Mouse (Mus musculus) cerebellum, adult 2 months (tissue): ENCODE measurements at regions not wholly inside any gene's neighbourhood (a gene's known extent, or its start where the extent isn't known, plus 50 kb on each side); places are given as distances from the start of the nearest gene placed in this dataset.

Experiments used
- DNase-seq, 2 experiments: peaks; one replicate each; pipeline ENCODE4 v3.0.0; 2021
- H3K27ac ChIP-seq: fragments of 200-500 bp; 2 replicates; pipeline ENCODE4 v1.5.1; 2012; ENCODE audit warnings: low read length, control low read depth, inconsistent platforms; ENCODE audit not compliant: insufficient read depth
- H3K27me3 ChIP-seq: fragments of 200-500 bp; 2 replicates; pipeline ENCODE4 v1.6.1; 2012; ENCODE audit warnings: inconsistent platforms, mild to moderate bottlenecking, low read length, moderate library complexity; ENCODE audit not compliant: control insufficient read depth, insufficient read depth
- H3K4me1 ChIP-seq: fragments of 200-500 bp; 2 replicates; pipeline ENCODE4 v1.6.1; 2011; ENCODE audit warnings: low read length; ENCODE audit not compliant: control insufficient read depth, insufficient read depth
- H3K4me3 ChIP-seq: fragments of 200-500 bp; replicated peaks from 2 replicates; pipeline ENCODE3; 2011; ENCODE audit warnings: mild to moderate bottlenecking, low read depth, low read length, control low read depth; ENCODE audit not compliant: insufficient read depth
- CTCF ChIP-seq: fragments of 200-500 bp; IDR thresholded peaks from 2 replicates; pipeline ENCODE4 v1.5.1; 2011; ENCODE audit warnings: low read depth, mild to moderate bottlenecking, control low read depth, low read length, moderate library complexity, borderline replicate concordance; ENCODE audit not compliant: insufficient read depth
- POLR2A ChIP-seq: fragments of 200-500 bp; IDR thresholded peaks from 2 replicates; pipeline ENCODE4 v1.6.1; 2011; ENCODE audit warnings: low read length, control low read depth, borderline replicate concordance; ENCODE audit not compliant: insufficient read depth
- WGBS: fragments of 180-500 bp; shearing (Covaris S2); methylation state at CpG from one replicate; pipeline ENCODE4 v1.1.7; 2018; 5-methylcytosine and 5-hydroxymethylcytosine counted together

DNA sequence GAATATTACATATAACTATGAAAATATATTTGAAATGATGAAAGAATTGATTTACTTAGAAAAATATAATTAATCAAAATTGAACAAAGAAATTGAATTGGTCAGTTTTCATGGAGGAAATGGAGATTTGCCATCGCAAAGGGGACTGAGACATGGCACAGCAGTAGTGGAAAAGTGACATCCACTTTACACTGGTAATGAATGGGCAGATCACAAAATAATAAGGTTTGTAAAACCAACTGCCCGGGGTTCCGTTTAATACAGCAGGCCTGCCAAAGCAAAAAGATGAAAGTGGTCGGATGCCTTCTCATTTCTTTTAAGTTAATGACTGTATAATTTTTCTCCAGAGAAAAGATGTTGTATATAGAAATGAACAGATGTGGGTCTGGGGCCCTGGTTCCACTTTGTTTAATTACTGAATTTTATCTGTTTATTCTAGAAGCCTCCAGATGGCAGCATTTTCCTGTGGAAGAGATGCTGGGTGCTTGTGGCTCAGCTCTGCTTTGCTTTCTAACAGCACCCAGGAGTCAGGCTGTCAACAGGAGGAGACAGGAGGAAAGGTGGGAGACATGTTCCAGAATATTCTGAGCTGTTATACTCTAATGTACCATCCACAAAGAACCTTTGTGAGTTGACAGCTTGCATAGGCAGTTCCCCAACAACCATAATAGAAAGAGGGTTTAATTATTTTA is 75.6 kb upstream of the Fbxl17 start:
- peak; percentile 51 to 71 for DNase-seq
- WGBS = 52% methylated on average over 4 of the region's 4 CpGs
- no peak overlapping the region for H3K4me3 ChIP-seq
- no peaks in the 10 kb centered on the region for H3K27me3 ChIP-seq
- TF ChIP-seq POLR2A = no peak
- peak; percentile 69; the same call in 1 of the 2 replicates for TF ChIP-seq CTCF
- H3K27ac ChIP-seq = no peak overlapping the region
- H3K4me1 ChIP-seq = no peaks in the 10 kb centered on the region

DNA sequence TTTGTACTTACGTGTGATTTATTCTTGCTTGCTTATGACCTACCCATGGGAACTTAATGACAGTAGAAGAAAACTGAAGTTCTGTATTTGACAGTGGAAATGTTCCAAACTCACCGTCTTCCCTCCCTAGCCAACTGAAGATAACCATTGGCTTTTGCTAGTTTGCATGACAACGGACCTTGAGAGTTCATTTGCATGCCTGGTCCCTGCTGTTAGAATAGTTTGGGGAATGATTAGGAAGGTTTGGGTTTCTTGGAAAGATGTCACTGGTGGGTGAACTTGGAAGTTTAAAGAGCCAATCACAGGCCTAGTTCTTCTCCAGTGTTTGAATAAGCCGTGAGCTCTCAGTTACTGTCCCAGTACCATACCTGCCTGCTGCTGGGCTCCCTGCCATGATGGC is 83.1 kb upstream of the Fbxl17 start:
- Histone ChIP-seq H3K27ac (no peak overlapping the region), H3K27me3 (no peaks in the 10 kb centered on the region), H3K4me3 (no peak overlapping the region), H3K4me1 (no peaks in the 10 kb centered on the region)
- DNase-seq = no peak
- TF ChIP-seq POLR2A (no peak), CTCF (no peak)
- 66% methylated on average over 4 of the region's 4 CpGs for WGBS

DNA sequence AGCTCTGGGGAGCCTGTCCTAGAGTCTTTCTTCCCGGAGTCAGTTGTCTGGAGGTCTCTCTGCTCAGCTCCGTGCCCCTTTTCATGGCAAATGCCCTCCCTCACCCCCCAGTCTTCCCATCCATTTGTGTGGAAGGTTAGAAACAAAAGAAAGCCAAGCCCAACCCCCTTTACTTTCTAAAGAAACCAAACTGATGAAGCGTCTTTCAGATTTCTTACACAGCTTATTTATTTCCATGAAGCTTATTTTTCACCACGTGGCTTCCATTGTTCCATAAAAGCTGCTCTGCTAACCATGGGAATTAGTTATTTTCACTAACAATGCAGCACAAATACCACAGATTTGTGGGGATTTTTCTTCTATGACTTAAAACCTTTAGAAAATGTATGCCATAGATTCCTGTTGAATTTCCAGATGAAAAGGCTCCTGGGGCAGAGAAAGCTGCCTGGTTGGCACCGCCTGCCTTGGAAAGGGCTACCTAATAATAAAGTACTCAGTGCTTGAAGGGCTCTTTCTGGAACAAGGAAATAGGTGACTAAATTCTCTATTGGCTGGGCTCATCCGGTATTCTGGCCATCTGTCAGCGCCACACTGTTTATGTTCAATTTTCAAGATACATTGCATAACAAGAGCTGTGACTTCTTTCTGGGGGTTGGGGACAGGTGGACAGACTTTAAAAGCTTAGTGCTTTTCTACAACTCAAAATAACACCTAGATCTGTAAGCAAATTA is 107.4 kb upstream of the Fbxl17 start:
- TF ChIP-seq POLR2A (no peak), CTCF (no peak)
- peaks cover 7% of the 10 kb centered on the region; the same call in 1 of the 2 replicates for H3K4me1 ChIP-seq
- no peak overlapping the region for H3K4me3 ChIP-seq
- peak; percentile 64 to 85 for DNase-seq
- 12% methylated on average over 7 of the region's 7 CpGs for WGBS
- peak overlapping the region; percentile 86; the same call in 1 of the 2 replicates for H3K27ac ChIP-seq
- H3K27me3 ChIP-seq = no peaks in the 10 kb centered on the region

DNA sequence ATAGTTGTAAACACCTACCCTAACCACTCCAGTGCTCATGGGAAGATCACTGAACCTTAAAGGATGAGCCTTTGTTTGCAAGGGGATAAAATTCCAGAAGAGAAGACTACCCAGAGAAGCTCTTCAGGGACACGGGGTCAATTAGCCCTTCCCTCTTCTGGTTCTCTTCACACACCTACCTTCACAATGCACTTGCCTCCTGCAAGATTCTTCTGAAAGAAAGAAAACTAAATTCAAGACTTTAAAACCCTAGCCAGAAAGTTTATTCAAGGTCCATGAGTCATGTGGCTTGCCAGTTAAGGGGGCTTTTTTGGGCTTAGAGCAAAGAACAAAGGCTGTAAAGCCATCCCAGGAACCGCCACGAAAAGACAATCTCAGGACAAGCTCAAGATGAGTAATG is 122.9 kb upstream of the Fbxl17 start:
- Histone ChIP-seq H3K4me3 (no peak overlapping the region), H3K27ac (no peak overlapping the region), H3K27me3 (no peaks in the 10 kb centered on the region), H3K4me1 (no peaks in the 10 kb centered on the region)
- no peak for TF ChIP-seq CTCF
- TF ChIP-seq POLR2A = no peak
- no peak for DNase-seq
- WGBS = 6% methylated on average over 3 of the region's 3 CpGs

DNA sequence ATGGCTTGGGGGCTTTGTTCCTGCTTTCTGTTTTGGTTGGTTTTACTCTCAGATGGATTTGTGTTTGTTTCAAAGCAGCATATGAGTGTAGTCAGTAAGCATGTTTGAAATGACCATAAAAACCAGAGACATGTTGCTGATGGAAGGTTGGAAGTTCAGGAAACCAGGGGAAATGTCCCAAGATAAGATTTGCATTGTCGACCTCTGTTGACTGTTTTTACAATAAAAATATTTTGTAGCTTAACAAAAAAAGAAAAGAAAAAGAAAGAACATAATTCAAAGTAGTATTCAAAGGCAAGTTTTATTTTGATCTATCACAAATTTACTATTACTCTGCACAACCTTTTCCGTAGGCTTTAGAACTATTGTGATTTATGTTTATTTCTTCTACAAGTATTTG is 137.8 kb upstream of the Fbxl17 start:
- Histone ChIP-seq H3K4me1 (no peaks in the 10 kb centered on the region), H3K27me3 (no peaks in the 10 kb centered on the region), H3K4me3 (no peak overlapping the region), H3K27ac (no peak overlapping the region)
- 89% methylated on average over 2 of the region's 2 CpGs for WGBS
- no peak for DNase-seq
- no peak for TF ChIP-seq CTCF
- no peak for TF ChIP-seq POLR2A

DNA sequence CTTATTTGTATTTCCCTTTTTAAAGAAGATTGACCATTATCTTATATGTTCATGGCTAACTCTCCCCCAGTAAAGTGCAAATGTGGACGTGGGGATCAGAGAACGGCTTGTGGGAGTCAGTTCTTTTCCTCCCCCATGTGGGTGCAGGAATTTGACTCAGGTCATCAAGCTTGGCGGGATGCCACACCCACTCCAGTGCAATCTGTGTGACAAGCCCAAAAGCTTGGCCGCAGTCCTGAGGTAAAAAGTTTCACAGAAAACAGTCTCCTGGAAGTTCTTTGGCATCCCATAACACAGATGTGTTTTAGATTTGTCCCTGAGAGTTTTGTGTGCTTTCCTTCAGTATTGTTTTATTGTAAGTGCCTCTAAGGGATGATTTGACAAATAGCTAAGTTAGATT is 144.6 kb upstream of the Fbxl17 start:
- Histone ChIP-seq H3K27me3 (no peaks in the 10 kb centered on the region), H3K27ac (no peak overlapping the region), H3K4me3 (no peak overlapping the region), H3K4me1 (no peaks in the 10 kb centered on the region)
- WGBS = 60% methylated on average over 4 of the region's 4 CpGs
- TF ChIP-seq POLR2A (no peak), CTCF (no peak)
- DNase-seq = peak; percentile 18 to 39

DNA sequence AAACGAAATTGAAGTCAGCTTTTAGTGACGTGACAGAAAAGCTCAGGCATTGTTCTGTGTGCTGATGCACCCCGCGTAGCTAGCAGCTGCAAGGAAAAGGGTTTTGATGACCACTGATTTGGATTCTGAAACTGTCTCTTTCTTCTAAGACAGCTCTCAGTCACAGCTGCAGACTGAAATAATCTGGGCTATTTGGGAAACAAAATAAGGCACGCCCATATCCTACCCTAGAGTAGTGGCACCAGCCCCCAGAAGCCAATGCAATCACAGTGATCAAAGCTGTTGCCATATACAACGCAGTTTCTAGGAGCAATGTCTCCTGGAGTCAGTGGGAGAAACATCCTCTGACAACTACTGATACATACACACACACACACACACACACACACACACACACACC is 157.9 kb upstream of the Fbxl17 start:
- H3K4me1 ChIP-seq = no peaks in the 10 kb centered on the region
- no peak for TF ChIP-seq CTCF
- no peak for TF ChIP-seq POLR2A
- no peak overlapping the region for H3K4me3 ChIP-seq
- WGBS = 73% methylated on average over 6 of the region's 6 CpGs
- DNase-seq = no peak
- H3K27ac ChIP-seq = no peak overlapping the region
- H3K27me3 ChIP-seq = no peaks in the 10 kb centered on the region
